Mouse (Mus musculus): ENCODE results near the gene Cdh13. TPM values are rescaled to one million over a fixed set of nuclear protein-coding genes. Genes with fewer than 3 reads are reported as not detected.

Gene Cdh13
- total RNA-seq, 4 experiments from 2014 or later, result 74.1 to 101 (median 94.7) TPM

DNA sequence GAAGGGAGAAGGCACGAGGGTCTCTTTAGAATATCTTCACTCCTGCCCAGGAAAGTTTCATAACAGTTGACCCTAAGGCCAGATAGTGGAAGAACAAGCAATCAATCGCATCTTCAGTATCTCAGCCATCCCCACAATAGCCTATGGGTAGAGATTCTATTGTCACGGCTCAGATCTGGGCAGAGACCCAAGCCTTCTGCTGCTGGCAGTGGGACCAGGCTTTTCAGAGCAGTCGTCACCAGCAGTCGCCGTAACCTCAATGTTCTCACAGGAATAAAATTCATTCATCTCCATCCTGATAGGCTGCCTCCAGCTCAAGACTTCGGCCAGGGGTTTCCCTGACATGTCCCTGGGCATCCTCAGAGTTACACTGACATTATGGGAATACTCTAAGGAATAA is 751.6 kb downstream of the Cdh13 start:
- DNase-seq (ENCODE audit: low spot score in 2 of 2), result no peak

- no peak for DNase-seq (ENCODE audit: low spot score in 2 of 2)
Observed at GRCm38 (mm10) chr8:119037571-119037970, 754.0 kb downstream of the Cdh13 start.

DNA sequence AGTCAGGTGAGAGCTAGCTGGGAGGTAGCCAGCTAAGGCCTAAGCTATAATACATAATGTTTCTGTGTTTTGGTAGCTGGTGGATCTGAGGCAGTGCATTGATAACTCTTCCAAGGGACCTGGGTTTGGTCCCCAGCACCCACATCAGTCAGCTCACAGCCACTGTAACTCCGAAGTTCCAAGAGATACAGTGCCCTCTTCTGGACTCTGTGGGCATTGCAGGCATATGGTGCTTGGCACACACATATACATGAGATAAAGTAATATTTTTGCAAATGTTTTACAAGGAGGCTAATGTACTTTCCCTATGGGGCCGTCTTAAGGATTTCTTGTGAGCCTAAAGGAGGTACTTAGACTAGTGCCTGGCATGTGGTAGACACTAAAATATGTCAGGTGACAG is 755.8 kb downstream of the Cdh13 start:
- no peak for DNase-seq (ENCODE audit: low spot score in 2 of 2)

- no peak for DNase-seq (ENCODE audit: low spot score in 2 of 2)
Observed at GRCm38 (mm10) chr8:119057876-119058275, 774.3 kb downstream of the Cdh13 start.

DNA sequence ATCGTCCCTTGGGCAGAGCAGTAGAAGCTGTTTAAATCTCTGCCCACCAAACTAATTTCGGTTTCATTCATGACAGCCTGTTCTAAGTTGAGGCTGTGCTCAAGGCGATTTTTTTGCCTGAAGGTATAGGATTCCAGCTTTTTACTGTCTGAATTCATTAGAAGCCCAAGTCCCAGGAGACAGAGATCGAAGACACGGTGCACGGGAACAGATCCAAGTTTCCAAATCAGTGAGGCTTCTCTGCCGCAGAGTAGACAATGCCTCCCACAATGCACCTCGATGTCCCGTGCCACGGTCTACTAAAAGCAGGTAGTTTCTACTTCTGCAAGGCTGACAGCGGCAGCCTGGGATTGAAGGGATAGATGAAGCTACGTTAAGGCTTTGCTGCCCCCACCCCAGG is 778.1 kb downstream of the Cdh13 start:
- no peak for DNase-seq (ENCODE audit: low spot score in 2 of 2)

GRCm38 (mm10) chr8:119064523-119064922 is 781.0 kb downstream of the Cdh13 start:
- DNase-seq (ENCODE audit: low spot score in 2 of 2), result peak in 1 of 2 experiments; percentile 11

DNA sequence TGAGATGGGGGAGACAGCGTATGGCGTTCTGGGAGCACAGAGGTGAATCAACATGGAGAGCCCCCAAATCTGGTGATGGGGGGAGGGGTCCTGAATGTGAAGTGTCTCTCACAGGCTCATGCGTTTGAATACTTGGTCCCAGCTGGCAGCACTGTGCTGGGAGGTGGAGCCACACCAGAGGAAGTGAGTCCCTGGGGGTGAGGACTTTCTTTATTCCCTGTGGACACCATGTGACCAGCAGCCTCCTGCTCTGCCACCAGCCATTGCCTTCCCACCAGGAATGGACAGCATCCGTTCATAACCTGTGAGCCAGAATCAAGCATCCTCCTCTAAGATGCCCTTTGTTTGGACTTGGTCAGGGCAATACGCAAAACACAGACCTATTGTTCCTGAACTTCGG is 788.8 kb downstream of the Cdh13 start:
- no peak for DNase-seq (ENCODE audit: low spot score in 2 of 2)

DNA sequence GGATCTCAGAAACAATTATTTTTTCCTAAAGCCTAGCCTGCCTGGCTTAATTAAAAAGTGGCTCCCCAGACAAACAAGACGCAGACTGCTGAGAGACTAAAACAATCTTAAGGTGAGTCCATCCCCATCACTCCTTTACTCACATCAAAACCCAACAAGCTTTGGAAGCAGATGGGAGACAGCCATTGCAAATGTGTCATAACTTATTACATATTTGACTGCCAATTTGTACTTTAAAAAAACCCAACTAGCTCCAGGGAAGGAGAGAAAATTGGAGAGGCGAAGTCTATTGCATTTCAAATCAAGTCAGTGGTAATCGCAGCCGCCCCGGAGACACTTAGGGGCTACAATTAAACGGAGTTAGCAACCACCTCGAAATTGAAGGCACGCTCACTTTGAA is 801.5 kb downstream of the Cdh13 start:
- DNase-seq (ENCODE audit: low spot score in 2 of 2), result no peak

- DNase-seq (ENCODE audit: low spot score in 2 of 2), result no peak
Observed at GRCm38 (mm10) chr8:119098261-119098660, 814.7 kb downstream of the Cdh13 start.

GRCm38 (mm10) chr8:119102871-119103270 is 819.3 kb downstream of the Cdh13 start:
- no peak for DNase-seq (ENCODE audit: low spot score in 2 of 2)

GRCm38 (mm10) chr8:119109655-119110054 is 826.1 kb downstream of the Cdh13 start:
- no peak for DNase-seq (ENCODE audit: low spot score in 2 of 2)

DNA sequence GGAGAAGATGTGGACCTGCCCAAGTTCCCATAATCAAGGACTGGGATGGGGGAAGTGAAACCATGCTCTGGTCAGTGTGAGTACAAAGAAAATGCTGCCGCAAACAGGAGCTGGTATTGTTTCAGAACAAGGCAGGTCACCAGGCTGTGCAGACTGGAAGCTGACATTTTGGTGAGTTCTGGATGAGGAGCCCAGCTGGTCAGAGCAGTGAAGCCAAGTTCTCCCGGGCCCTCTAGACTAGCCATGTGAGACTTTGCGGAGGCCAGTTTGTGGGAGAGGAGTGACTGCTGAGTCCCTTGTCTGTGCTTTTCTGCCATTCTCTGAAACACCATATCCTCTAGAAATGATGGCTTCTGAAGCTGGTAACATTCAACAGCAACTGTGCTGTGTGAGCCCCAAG is 829.3 kb downstream of the Cdh13 start:
- DNase-seq (ENCODE audit: low spot score in 2 of 2), result no peak

DNA sequence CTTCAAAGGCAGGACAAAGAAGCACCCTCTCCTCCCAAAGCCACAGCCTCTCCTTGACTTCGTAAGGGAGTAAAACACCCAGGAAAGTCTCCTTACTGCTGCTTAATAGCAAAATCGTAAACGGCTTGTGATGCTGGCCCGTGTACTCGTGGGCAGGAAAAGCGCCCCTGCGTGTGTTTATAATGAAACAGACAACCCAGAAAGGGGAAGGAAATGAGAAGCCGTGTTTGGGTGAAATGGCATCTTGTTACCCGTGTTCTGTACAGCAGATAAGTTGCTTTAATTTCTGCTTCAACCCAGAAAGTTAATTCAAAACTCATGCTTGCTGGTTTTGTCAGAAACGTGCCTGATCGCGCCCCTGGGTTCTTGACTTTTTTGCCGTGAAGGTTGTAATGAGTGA is 837.7 kb downstream of the Cdh13 start:
- no peak for DNase-seq (ENCODE audit: low spot score in 2 of 2)

DNA sequence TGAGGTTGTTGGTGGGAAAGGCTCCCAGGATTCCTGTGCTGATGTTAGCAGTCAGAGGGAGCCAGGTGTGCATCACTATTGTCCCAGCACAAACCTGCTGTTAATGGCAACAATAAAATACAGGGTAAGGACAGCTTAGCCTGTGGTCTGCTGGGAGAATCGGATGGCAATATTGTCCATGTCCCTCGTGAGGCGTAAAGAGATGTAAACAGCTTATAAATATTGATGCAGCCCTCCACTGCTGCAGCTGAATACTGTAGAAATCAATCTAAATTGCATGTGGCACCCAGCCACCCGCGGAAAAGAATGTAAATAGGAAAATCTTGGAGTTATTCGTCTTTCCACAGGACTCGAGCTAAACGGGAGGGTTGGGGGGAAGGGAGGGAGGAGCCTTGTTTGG is 844.3 kb downstream of the Cdh13 start:
- no peak for DNase-seq (ENCODE audit: low spot score in 2 of 2)

DNA sequence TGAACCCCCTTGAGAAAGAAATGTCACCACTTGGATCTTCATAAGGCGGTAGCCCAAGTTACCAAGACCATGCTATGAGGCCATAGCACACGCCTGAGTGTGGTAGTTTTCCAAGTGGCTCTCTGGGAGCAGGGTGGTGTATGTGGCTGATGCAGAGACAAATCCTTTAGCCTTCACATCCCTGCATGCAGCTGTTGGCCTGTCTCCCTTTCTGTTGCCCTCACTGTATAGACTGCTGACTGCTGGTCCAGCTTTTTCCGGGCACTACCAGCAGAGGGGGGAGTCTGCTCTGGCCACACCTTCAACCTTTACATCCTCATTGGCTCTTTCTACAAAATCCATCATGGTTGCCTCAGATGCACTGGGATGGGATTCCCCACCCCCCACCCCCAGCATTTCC is 844.7 kb downstream of the Cdh13 start:
- DNase-seq (ENCODE audit: low spot score in 2 of 2), result no peak

GRCm38 (mm10) chr8:119156454-119156921 is 873.0 kb downstream of the Cdh13 start:
- DNase-seq (ENCODE audit: low spot score in 2 of 2), result no peak

- DNase-seq (ENCODE audit: low spot score in 2 of 2), result no peak
Observed at GRCm38 (mm10) chr8:119158628-119159027, 875.1 kb downstream of the Cdh13 start.

- DNase-seq (ENCODE audit: low spot score in 2 of 2), result no peak
Observed at GRCm38 (mm10) chr8:119159794-119160193, 876.3 kb downstream of the Cdh13 start.

DNA sequence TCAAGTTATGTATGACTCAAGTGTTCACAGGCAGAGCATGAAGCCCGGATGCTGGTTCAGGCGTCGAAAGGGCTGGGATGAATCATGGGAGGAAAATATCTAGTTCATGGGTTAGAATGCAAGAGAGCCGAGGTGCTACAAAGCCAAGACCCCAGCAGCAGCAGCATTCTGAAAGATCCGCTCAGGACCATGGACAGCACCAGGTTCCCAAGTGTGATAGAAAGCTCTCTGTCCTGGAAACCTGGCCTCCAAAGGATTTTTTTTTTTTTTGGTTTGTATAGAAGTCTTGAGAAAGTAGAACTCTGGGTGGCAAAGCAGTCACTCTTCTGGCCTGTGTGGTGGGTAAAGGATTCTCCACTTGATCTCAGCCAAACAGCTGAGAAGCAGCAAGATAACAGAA is 880.5 kb downstream of the Cdh13 start:
- no peak for DNase-seq (ENCODE audit: low spot score in 2 of 2)

DNA sequence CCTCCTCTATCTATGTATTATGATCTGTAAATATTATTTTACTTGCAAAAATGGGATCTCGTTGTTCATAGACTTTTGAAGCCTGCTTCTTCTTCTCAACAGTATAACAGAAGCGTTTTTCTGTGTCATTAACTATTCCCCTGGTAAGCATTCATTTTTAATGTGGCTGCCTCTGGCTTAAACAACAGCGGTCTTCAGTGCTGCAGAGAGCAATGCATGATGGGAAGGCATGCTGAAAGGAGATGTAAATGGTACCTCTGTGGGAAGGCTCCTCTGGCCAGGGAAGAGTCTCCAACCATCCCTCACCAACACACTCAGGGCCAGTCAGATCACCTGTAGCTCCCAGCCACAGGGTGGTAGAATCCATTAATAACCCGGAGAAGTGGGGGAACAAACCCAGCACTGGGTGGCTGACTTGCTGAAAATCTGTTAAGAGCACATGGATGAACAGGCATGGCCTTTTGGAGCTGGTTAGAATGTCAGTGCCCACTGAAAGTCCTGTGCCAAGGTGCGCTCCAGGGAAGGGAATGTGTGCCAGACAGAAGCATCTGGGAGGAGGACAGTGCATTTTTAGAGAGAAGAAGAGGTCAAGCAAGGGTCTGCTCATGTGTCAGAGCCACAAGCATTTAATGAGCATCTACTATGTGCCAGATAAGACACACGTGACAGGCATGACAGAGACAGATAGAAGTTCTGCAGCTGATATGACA is 893.8 kb downstream of the Cdh13 start:
- no peak for DNase-seq (ENCODE audit: low spot score in 2 of 2)

GRCm38 (mm10) chr8:119180626-119181025 is 897.1 kb downstream of the Cdh13 start:
- no peak for DNase-seq (ENCODE audit: low spot score in 2 of 2)

- peak in 1 of 2 experiments; percentile 10 for DNase-seq (ENCODE audit: low spot score in 2 of 2)
Observed at GRCm38 (mm10) chr8:119195695-119196094, 912.2 kb downstream of the Cdh13 start.

GRCm38 (mm10) chr8:119196486-119197150 is 913.1 kb downstream of the Cdh13 start:
- DNase-seq (ENCODE audit: low spot score in 2 of 2), result peak in 1 of 2 experiments; percentile 10

Data from gastrocnemius, adult 8-10 months (tissue).